Mouse (Mus musculus) heart, adult 2 months (tissue): ENCODE results near the gene Snd1.

Experiments
- CTCF ChIP-seq: fragments of 200-600 bp; IDR thresholded peaks from 2 replicates; pipeline ENCODE4 v1.8.1; 2022; ENCODE audit warnings: antibody characterized with exemption, mild to moderate bottlenecking, moderate library complexity
- EP300 ChIP-seq: fragments of 200-500 bp; IDR thresholded peaks from 2 replicates; pipeline ENCODE4 v1.6.1; 2011; ENCODE audit warnings: low read depth, low read length, control low read depth; ENCODE audit not compliant: insufficient read depth
- POLR2A ChIP-seq: fragments of 200-500 bp; IDR thresholded peaks from 2 replicates; pipeline ENCODE4 v1.6.1; 2011; ENCODE audit warnings: mild to moderate bottlenecking, low read depth, low read length, control low read depth; ENCODE audit not compliant: insufficient read depth

- no peak for TF ChIP-seq POLR2A
- TF ChIP-seq CTCF, result no peak
- TF ChIP-seq EP300, result no peak
Measured at GRCm38 (mm10) chr6:28723059-28723458, 248.1 kb downstream of the Snd1 start.
